15 mouse cellular contexts compared by ENCODE assay signal in the genomic region with DNA sequence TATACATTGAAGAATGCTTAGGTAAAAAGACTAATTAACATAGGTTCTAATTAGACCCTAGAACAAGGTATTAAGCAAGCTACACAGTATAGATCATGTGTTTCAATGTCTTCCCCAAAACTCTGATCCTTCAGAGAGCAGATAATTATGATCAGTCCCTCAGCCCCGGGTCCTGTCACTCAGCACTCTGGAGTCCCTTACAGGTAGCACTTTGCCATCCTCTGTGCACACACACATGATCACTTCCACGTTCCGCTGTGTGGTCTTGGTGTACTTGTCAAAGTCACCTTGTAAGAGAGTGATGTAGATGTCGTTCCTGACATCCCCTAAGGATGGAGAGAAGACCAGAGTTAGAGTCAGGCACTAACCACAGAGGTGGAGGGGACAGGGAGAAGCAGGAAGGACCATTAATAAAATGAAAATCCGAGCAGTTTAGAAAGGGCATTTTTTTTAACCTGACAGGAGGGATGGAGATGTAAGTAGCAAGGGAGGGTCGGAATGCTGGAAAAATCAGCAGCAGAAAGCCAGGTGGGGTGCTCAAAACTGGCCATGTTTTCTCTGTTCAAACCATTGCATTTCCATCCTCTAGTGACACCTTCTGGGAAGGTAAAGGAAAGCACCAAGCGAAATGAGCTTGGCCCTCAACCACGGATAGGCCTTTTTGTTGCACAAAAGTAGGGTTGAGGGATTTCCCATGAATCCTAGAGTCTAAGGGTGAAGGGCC.
A peak's percentile ranks its signal among the peaks of the same experiment; 100 is the strongest.
DNase-seq lines count a peak whose midpoint lies in the region; ATAC-seq and TF ChIP-seq lines count a peak whose summit lies in the region.
"Had no signal": no experiment of that assay in that cellular context is flagged by ENCODE, and none has a peak within 500 bp of the region (broad histone marks: within the 10 kb centered on the region; RNA-seq: fewer than 3 reads in every experiment).

No protein-coding gene starts in this region.

- H3K27ac ChIP-seq in forebrain, embryonic 14.5 days (ENCODE audit: low read depth, low read length): no peak overlapping the region
- no peak overlapping the region for H3K27ac ChIP-seq in forebrain, embryonic 11.5 days (ENCODE audit: low read depth, low read length)
- H3K27ac ChIP-seq in lung, embryonic 14.5 days (ENCODE audit: low read depth): no peak overlapping the region
- H3K27ac ChIP-seq in cortical plate, adult 2 months (ENCODE audit: insufficient read depth, low read length): no peak overlapping the region
- H3K27ac ChIP-seq in neural tube, embryonic 15.5 days (replicated peaks): no peak overlapping the region
- H3K27ac ChIP-seq: liver, embryonic 13.5 days had no signal

- H3K27me3 ChIP-seq in forebrain, embryonic 14.5 days (replicated peaks; ENCODE audit: control insufficient read depth, insufficient read depth, low read length): 0 out of 2 replicates have a peak, but pooled peaks cover 3% of the 10 kb centered on the region
- H3K27me3 ChIP-seq in forebrain, embryonic 11.5 days (ENCODE audit: control insufficient read depth, insufficient read depth, low read length): no peaks in the 10 kb centered on the region
- H3K27me3 ChIP-seq in lung, embryonic 14.5 days (ENCODE audit: insufficient read depth, low read length): no peaks in the 10 kb centered on the region
- no peaks in the 10 kb centered on the region for H3K27me3 ChIP-seq in neural tube, embryonic 15.5 days (replicated peaks)
- H3K27me3 ChIP-seq: liver, embryonic 13.5 days had no signal

- WGBS in forebrain, embryonic 14.5 days: 63% methylated on average over 8 of the region's 8 CpGs
- 58% methylated on average over 8 of the region's 8 CpGs for WGBS in forebrain, embryonic 11.5 days
- WGBS in lung, embryonic 14.5 days: 50% methylated on average over 8 of the region's 8 CpGs
- 57% methylated on average over 8 of the region's 8 CpGs for WGBS in lung, adult 2 months
- 61% methylated on average over 8 of the region's 8 CpGs for WGBS in neural tube, embryonic 15.5 days

- TF ChIP-seq POLR2A in lung, adult 2 months (IDR thresholded peaks at IDR 0.05; ENCODE audit: borderline replicate concordance, extremely low read depth, low read depth, low read length): no peak
- TF ChIP-seq POLR2A in cortical plate, adult 2 months (IDR thresholded peaks at IDR 0.05; ENCODE audit: extremely low read depth, insufficient read depth, low read length): no peak

- H3K9ac ChIP-seq in forebrain, embryonic 14.5 days (ENCODE audit: low read length): no peak overlapping the region
- no peak overlapping the region for H3K9ac ChIP-seq in forebrain, embryonic 11.5 days (ENCODE audit: low read length)
- no peak overlapping the region for H3K9ac ChIP-seq in lung, embryonic 14.5 days
- no peak overlapping the region for H3K9ac ChIP-seq in neural tube, embryonic 15.5 days (replicated peaks)
- H3K9ac ChIP-seq: liver, embryonic 13.5 days had no signal

- no peaks in the 10 kb centered on the region for H3K4me1 ChIP-seq in forebrain, embryonic 14.5 days (ENCODE audit: control insufficient read depth, insufficient read depth, low read length)
- no peaks in the 10 kb centered on the region for H3K4me1 ChIP-seq in forebrain, embryonic 11.5 days (replicated peaks; ENCODE audit: control insufficient read depth, insufficient read depth, low read length)
- no peaks in the 10 kb centered on the region for H3K4me1 ChIP-seq in lung, embryonic 14.5 days (ENCODE audit: insufficient read depth)
- H3K4me1 ChIP-seq in lung, adult 2 months (ENCODE audit: control insufficient read depth, insufficient read depth, low read length): no peaks in the 10 kb centered on the region
- H3K4me1 ChIP-seq in cortical plate, adult 2 months (ENCODE audit: control insufficient read depth, insufficient read depth, low read length): peaks cover 2% of the 10 kb centered on the region; the same call in 1 of the 2 replicates
- 0 out of 2 replicates have a peak, but pooled peaks cover 3% of the 10 kb centered on the region for H3K4me1 ChIP-seq in neural tube, embryonic 15.5 days
- H3K4me1 ChIP-seq: liver, embryonic 13.5 days had no signal

- peak; percentile 24 for TF ChIP-seq CTCF in lung, embryonic 14.5 days (IDR thresholded peaks at IDR 0.05; ENCODE audit: low read depth)
- no peak for TF ChIP-seq CTCF in lung, adult 2 months (IDR thresholded peaks at IDR 0.05; ENCODE audit: insufficient read depth, low read length)
- TF ChIP-seq CTCF in cortical plate, adult 2 months (IDR thresholded peaks at IDR 0.05; ENCODE audit: extremely low read depth, insufficient read depth, low read length): peak; percentile 66

- no peak overlapping the region for H3K4me2 ChIP-seq in forebrain, embryonic 14.5 days (ENCODE audit: low read length)
- H3K4me2 ChIP-seq in forebrain, embryonic 11.5 days (ENCODE audit: low read depth, low read length, severe bottlenecking): no peak overlapping the region
- H3K4me2 ChIP-seq in lung, embryonic 14.5 days: no peak overlapping the region
- H3K4me2 ChIP-seq in neural tube, embryonic 15.5 days: no peak overlapping the region
- H3K4me2 ChIP-seq: liver, embryonic 13.5 days had no signal

- H3K36me3 ChIP-seq in forebrain, embryonic 14.5 days (ENCODE audit: control insufficient read depth, insufficient read depth, low read length): no peaks in the 10 kb centered on the region
- no peaks in the 10 kb centered on the region for H3K36me3 ChIP-seq in forebrain, embryonic 11.5 days (ENCODE audit: control insufficient read depth, insufficient read depth, low read length)
- H3K36me3 ChIP-seq in lung, embryonic 14.5 days (ENCODE audit: insufficient read depth): no peaks in the 10 kb centered on the region
- H3K36me3 ChIP-seq in neural tube, embryonic 15.5 days: no peaks in the 10 kb centered on the region
- H3K36me3 ChIP-seq: liver, embryonic 13.5 days had no signal

- H3K9me3 ChIP-seq in forebrain, embryonic 14.5 days (replicated peaks; ENCODE audit: control insufficient read depth, low read length): no peaks in the 10 kb centered on the region
- no peaks in the 10 kb centered on the region for H3K9me3 ChIP-seq in forebrain, embryonic 11.5 days (ENCODE audit: control insufficient read depth, low read length)
- no peaks in the 10 kb centered on the region for H3K9me3 ChIP-seq in lung, embryonic 14.5 days (ENCODE audit: low read depth, low read length)
- no peaks in the 10 kb centered on the region for H3K9me3 ChIP-seq in neural tube, embryonic 15.5 days (replicated peaks)
- H3K9me3 ChIP-seq: liver, embryonic 13.5 days had no signal

- DNase-seq in forebrain, embryonic 14.5 days (ENCODE audit: low spot score): peak; percentile 45
- no peak for DNase-seq in forebrain, embryonic 11.5 days (ENCODE audit: low spot score)
- DNase-seq in lung, embryonic 14.5 days: peak; percentile 1
- no peak for DNase-seq in lung, adult 2 months
- DNase-seq in spleen, postnatal 36 days (ENCODE audit: low spot score in 2 of 2): no peak
- DNase-seq in heart, postnatal 4 days: no peak
- DNase-seq: adrenal gland, postnatal 14 days; cerebellum, adult 11-12 months; heart, adult 18-20 months; heart, postnatal 36 days; kidney, postnatal 25 days; liver, embryonic 13.5 days; thymus, postnatal 25 days had no signal

- ATAC-seq in forebrain, embryonic 14.5 days: peak; percentile 44; the same call in 1 of the 2 replicates
- ATAC-seq in forebrain, embryonic 11.5 days (replicated peaks; ENCODE audit: low FRiP score): no peak
- ATAC-seq in lung, embryonic 14.5 days (ENCODE audit: insufficient read depth): no peak
- peak; percentile 45; the same call in 1 of the 2 replicates for ATAC-seq in neural tube, embryonic 15.5 days (ENCODE audit: low FRiP score)

- no peak overlapping the region for H3K4me3 ChIP-seq in forebrain, embryonic 14.5 days (ENCODE audit: low read depth, low read length)
- no peak overlapping the region for H3K4me3 ChIP-seq in forebrain, embryonic 11.5 days (ENCODE audit: low read depth, low read length)
- H3K4me3 ChIP-seq in lung, embryonic 14.5 days (ENCODE audit: low read depth, low read length): no peak overlapping the region
- no peak overlapping the region for H3K4me3 ChIP-seq in lung, adult 2 months (replicated peaks; ENCODE audit: extremely low read depth, low read depth, low read length)
- H3K4me3 ChIP-seq in cortical plate, adult 2 months (ENCODE audit: insufficient read depth, low read length): no peak overlapping the region
- no peak overlapping the region for H3K4me3 ChIP-seq in neural tube, embryonic 15.5 days (replicated peaks)
- H3K4me3 ChIP-seq: liver, embryonic 13.5 days had no signal

Comparison
In these comparisons a context has a peak if more than half of its experiments do, and no peak if none do; other contexts are left out.
1. ATAC-seq: peak in forebrain, embryonic 14.5 days (single experiment) and neural tube, embryonic 15.5 days (single experiment); none in forebrain, embryonic 11.5 days (single experiment) and lung, embryonic 14.5 days (single experiment).
2. DNase-seq: peak in forebrain, embryonic 14.5 days (single experiment) and lung, embryonic 14.5 days (single experiment); none in forebrain, embryonic 11.5 days (single experiment), lung, adult 2 months (single experiment), spleen, postnatal 36 days (0 of 2) and heart, postnatal 4 days (single experiment).